Mouse (Mus musculus): Measurements from ENCODE around the gene Acox2. TPM values are rescaled to one million over a fixed set of nuclear protein-coding genes. Genes with fewer than 3 reads are reported as not detected.

Gene Acox2
- polyA plus RNA-seq, 1 experiment: 1.3 TPM

DNA sequence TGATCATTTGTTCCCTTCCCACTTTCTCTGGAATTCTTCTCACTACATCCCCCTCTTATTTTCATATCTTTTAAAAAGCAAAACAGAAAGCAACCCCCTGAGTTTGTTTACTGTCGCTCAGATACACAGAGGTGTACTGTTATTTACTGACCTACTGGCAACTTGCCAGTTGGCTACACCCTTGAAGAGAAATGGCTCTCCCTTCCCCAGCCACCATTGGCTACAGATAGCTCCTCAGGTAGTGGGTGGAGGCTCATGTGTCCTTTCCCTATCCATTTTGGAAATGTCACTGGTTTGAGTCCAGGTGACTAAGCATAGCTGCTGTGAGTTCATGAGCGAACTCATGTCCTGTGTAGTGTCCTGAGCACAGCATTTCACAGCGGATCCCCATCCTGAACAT is 57.4 kb downstream of the Acox2 start:
- Histone ChIP-seq H3K27ac (ENCODE audit: insufficient read depth, low read length) (no peak overlapping the region), H3K4me1 (ENCODE audit: control insufficient read depth, insufficient read depth, low read length) (no peaks in the 10 kb centered on the region), H3K4me3 (ENCODE audit: insufficient read depth, low read length) (no peak overlapping the region)
- TF ChIP-seq POLR2A (IDR thresholded peaks at IDR 0.05; ENCODE audit: low read depth, low read length): no peak
- no peak for TF ChIP-seq CTCF (IDR thresholded peaks at IDR 0.05; ENCODE audit: borderline replicate concordance, insufficient read depth, low read length)

DNA sequence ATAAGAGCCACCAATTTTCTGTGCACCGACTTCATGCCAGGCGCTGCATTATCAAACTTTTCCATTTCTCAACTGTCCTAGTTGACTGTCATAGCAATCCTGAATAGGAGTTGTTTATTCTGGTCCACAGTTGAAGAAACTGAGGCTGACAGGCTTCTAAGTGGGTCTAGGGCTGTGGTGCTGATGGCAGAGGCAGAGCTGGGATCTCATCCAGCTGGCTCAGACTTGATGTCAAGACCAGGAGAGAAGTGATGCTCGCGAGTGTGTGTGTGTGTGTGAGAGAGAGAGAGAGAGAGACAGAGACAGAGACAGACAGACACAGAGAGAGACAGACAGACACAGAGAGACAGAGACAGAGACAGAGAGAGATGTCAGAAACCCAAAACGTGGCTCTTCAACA is 58.4 kb downstream of the Acox2 start:
- no peak for TF ChIP-seq CTCF (IDR thresholded peaks at IDR 0.05; ENCODE audit: borderline replicate concordance, insufficient read depth, low read length)
- no peak for TF ChIP-seq POLR2A (IDR thresholded peaks at IDR 0.05; ENCODE audit: low read depth, low read length)
- no peaks in the 10 kb centered on the region for H3K4me1 ChIP-seq (ENCODE audit: control insufficient read depth, insufficient read depth, low read length)
- no peak overlapping the region for H3K4me3 ChIP-seq (ENCODE audit: insufficient read depth, low read length)
- H3K27ac ChIP-seq (ENCODE audit: insufficient read depth, low read length): no peak overlapping the region

DNA sequence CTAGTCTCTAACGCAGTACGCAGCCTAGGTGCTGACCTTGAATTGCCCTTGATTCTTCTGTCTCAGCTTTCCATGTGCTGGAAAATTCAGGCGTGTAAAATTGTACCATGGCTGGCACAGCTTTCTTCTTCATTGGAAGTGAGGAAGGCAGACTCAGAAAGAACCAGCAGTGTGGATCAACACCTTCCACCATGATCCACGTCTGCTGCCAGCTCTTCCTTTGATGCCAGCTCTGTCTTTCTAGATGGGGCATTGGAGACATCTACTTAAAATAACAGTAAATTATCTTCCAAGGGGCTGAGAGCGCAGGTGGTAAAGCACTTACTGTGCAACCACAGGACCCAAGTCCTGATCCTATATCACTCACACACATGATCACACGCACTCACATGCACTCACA is 66.4 kb downstream of the Acox2 start:
- no peak for TF ChIP-seq CTCF (IDR thresholded peaks at IDR 0.05; ENCODE audit: borderline replicate concordance, insufficient read depth, low read length)
- TF ChIP-seq POLR2A (IDR thresholded peaks at IDR 0.05; ENCODE audit: low read depth, low read length): no peak
- no peak overlapping the region for H3K27ac ChIP-seq (ENCODE audit: insufficient read depth, low read length)
- no peak overlapping the region for H3K4me3 ChIP-seq (ENCODE audit: insufficient read depth, low read length)
- H3K4me1 ChIP-seq (ENCODE audit: control insufficient read depth, insufficient read depth, low read length): no peaks in the 10 kb centered on the region

DNA sequence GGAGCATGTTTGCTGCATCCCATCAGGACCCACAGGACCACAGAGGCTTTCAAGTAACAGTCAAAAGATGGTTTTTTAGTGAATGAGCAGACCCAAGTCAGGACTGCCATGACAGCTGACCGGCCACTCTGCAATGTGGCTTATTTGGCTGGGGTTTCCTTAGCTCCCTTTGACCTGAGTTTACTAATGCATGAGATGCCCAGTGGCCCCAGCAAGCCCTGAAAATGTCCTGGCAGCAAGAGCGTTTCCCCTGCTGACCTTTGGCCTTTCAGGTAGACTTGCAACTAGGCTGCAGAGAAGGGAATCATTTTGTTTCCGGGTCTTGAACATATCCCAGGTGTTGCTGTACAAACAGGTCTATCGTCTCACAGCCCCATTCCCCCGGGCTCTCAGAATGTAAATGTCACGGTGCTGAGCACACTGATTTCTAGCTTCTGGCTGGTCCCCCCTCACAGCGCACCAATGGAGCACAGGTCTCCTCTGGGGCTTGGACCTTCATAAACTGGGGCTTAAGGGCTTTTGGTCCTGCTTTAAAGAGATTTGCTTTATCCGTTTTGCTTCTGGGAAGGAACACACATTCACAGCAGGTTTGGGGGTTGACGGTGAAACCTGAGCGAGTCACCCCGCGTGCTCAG is 67.7 kb downstream of the Acox2 start:
- Histone ChIP-seq H3K4me1 (ENCODE audit: control insufficient read depth, insufficient read depth, low read length) (no peaks in the 10 kb centered on the region), H3K4me3 (ENCODE audit: insufficient read depth, low read length) (no peak overlapping the region), H3K27ac (ENCODE audit: insufficient read depth, low read length) (no peak overlapping the region)
- TF ChIP-seq POLR2A (IDR thresholded peaks at IDR 0.05; ENCODE audit: low read depth, low read length) (no peak), CTCF (IDR thresholded peaks at IDR 0.05; ENCODE audit: borderline replicate concordance, insufficient read depth, low read length) (no peak)

- H3K27ac ChIP-seq (ENCODE audit: insufficient read depth, low read length): no peak overlapping the region
- no peak for TF ChIP-seq POLR2A (IDR thresholded peaks at IDR 0.05; ENCODE audit: low read depth, low read length)
- no peak for TF ChIP-seq CTCF (IDR thresholded peaks at IDR 0.05; ENCODE audit: borderline replicate concordance, insufficient read depth, low read length)
- H3K4me1 ChIP-seq (ENCODE audit: control insufficient read depth, insufficient read depth, low read length): no peaks in the 10 kb centered on the region
- H3K4me3 ChIP-seq (ENCODE audit: insufficient read depth, low read length): no peak overlapping the region
Measured at GRCm38 (mm10) chr14:8190556-8190955, 68.6 kb downstream of the Acox2 start.

DNA sequence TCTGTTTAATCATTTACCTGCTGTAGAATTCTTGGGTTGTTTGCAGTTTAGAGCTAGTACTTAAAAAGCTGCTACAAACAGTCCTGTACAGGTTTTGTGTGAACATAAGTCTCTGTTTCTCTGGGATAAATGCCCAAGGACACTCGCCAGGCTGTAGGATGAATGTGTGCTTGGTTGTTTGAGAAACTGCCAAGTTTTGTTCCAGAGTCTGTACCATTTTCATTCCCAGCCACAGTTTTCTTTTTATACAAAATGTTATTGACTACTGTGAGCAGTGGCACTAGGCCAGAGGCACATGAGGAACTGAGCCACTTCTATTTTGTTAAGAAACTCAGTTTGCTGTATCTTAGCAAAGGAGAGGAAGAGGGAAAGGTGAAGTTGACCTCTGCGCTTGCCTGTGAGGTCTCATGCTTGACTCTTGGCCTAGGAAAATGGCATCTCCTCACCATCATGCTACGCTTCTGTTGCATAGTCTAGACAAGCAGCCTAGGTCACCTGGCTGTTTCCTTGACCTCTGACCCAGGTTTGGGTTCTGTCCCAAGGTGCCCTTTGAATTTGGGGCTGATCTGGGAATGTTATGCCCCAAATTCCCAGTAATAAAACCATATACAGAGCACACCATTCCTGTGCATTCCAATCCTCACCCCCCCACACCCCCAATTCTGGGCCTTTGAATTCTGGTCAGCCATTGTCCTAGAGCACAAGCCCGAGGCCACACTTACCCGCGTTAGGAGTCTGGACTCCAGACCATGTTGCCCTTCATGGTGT is 72.7 kb downstream of the Acox2 start:
- TF ChIP-seq CTCF (IDR thresholded peaks at IDR 0.05; ENCODE audit: borderline replicate concordance, insufficient read depth, low read length): no peak
- no peak for TF ChIP-seq POLR2A (IDR thresholded peaks at IDR 0.05; ENCODE audit: low read depth, low read length)
- Histone ChIP-seq H3K27ac (ENCODE audit: insufficient read depth, low read length) (no peak overlapping the region), H3K4me3 (ENCODE audit: insufficient read depth, low read length) (no peak overlapping the region), H3K4me1 (ENCODE audit: control insufficient read depth, insufficient read depth, low read length) (no peaks in the 10 kb centered on the region)

DNA sequence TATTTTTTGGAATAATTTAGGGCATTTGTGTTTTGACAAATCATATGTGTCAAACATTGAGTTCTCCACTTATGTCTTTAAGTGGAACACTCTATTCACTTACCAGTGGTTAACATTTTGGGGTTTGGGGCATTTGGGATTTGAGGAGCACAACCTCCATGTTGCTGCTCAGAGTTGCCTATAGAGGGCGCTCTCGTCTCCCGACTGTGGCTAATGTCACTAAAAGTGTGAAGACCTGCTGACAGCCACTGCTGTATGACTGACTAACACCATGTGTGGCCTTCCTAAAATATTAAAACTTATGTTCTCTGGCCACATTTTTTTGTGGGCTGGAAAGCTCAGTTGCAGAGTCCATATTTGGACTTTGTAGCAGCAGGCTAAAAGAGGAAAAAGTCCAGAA is 75.8 kb downstream of the Acox2 start:
- no peaks in the 10 kb centered on the region for H3K4me1 ChIP-seq (ENCODE audit: control insufficient read depth, insufficient read depth, low read length)
- H3K4me3 ChIP-seq (ENCODE audit: insufficient read depth, low read length): no peak overlapping the region
- no peak overlapping the region for H3K27ac ChIP-seq (ENCODE audit: insufficient read depth, low read length)
- TF ChIP-seq CTCF (IDR thresholded peaks at IDR 0.05; ENCODE audit: borderline replicate concordance, insufficient read depth, low read length): no peak
- no peak for TF ChIP-seq POLR2A (IDR thresholded peaks at IDR 0.05; ENCODE audit: low read depth, low read length)

DNA sequence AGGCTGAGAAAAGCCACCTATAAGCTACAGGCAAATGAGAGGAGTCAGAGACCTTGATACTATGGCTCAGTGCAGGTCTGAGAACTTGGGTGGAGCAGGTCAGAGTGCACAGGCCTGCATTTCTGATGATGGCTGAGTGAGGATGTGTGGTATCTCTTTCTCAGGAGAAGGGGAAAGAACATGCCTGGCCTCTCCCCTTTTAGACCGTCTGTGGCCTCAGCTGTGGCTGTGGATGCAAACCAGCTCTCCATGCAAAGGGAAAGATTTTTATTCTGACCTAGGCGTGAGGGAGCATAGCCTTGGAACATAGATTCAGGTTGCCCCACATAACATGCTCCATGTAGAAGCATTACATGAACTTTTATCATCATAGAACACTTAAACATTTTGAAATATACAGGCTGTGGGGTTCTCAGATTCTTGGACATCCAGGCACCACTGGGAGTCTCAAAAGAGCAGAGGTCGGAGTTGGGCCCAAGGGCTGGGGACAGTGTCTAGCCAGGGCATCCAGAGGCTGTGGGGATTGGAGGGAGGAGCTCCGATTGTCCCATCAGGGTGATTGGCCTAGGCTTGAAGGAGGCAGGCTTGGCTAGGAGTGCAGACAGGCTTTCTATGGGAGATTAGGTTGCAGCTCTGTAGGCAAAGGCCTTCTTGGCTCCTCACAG is 78.7 kb downstream of the Acox2 start:
- Histone ChIP-seq H3K4me3 (ENCODE audit: insufficient read depth, low read length) (no peak overlapping the region), H3K27ac (ENCODE audit: insufficient read depth, low read length) (no peak overlapping the region), H3K4me1 (ENCODE audit: control insufficient read depth, insufficient read depth, low read length) (no peaks in the 10 kb centered on the region)
- TF ChIP-seq CTCF (IDR thresholded peaks at IDR 0.05; ENCODE audit: borderline replicate concordance, insufficient read depth, low read length): no peak
- no peak for TF ChIP-seq POLR2A (IDR thresholded peaks at IDR 0.05; ENCODE audit: low read depth, low read length)

DNA sequence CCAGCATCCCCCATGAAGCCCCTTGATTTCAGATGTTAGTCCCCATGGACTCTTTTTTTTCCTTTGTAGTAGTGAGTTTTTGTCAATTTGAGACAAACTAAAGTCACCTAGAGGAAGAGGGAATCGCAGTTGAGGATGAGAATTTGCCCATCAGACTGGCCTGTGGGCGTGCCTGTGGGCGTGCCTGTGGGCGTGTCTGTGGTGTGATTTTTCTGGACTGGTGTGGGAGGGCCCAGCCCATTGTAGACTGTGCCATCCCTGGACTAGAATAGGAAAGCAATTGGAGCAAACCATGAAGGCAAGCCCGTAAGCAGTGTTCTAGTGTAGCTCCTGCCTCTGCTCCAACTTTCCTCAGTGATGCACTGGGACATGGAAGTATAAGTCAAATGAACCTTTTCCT is 82.9 kb downstream of the Acox2 start:
- TF ChIP-seq POLR2A (IDR thresholded peaks at IDR 0.05; ENCODE audit: low read depth, low read length) (no peak), CTCF (IDR thresholded peaks at IDR 0.05; ENCODE audit: borderline replicate concordance, insufficient read depth, low read length) (no peak)
- no peak overlapping the region for H3K27ac ChIP-seq (ENCODE audit: insufficient read depth, low read length)

More for the DNA sequence above, 82.9 kb downstream of the Acox2 start:
- H3K4me1 ChIP-seq (ENCODE audit: control insufficient read depth, insufficient read depth, low read length): peaks cover 4% of the 10 kb centered on the region; the same call in 1 of the 2 replicates
- H3K4me3 ChIP-seq (ENCODE audit: insufficient read depth, low read length): no peak overlapping the region

Other genes with a start within 250 kb of the Acox2 start
- gene Rpp14, start 179.0 kb downstream of the Acox2 start, polyA plus RNA-seq (2011; ENCODE audit: insufficient read length, low read depth, missing spikeins): 17.8 and 24.1 TPM in 2 replicates
- gene Pxk, start 161.1 kb downstream of the Acox2 start, polyA plus RNA-seq (2011; ENCODE audit: insufficient read length, low read depth, missing spikeins): 38.9 and 45.6 TPM in 2 replicates
- 83.3 and 92.5 TPM in 2 replicates for gene Pdhb, start 86.3 kb downstream of the Acox2 start, polyA plus RNA-seq (2011; ENCODE audit: insufficient read length, low read depth, missing spikeins)
- gene Kctd6, start 45.2 kb downstream of the Acox2 start, polyA plus RNA-seq (2011; ENCODE audit: insufficient read length, low read depth, missing spikeins): 9.5 and 10.2 TPM in 2 replicates
- not detected in 2 replicates for gene Fam107a, start 58.7 kb upstream of the Acox2 start, polyA plus RNA-seq (2011; ENCODE audit: insufficient read length, low read depth, missing spikeins)
- not detected in 2 replicates for gene Oit1, start 119.4 kb upstream of the Acox2 start, polyA plus RNA-seq (2011; ENCODE audit: insufficient read length, low read depth, missing spikeins)

All from embryonic fibroblast, embryonic 13.5 days (primary cell).